ENCODE assay signal across 8 mouse cellular contexts in genomic region chr2:19909900-19910780, GRCm38 (mm10). TPM values are rescaled to one million over a fixed set of nuclear protein-coding genes. Genes with fewer than 3 reads are reported as not detected.
DNase-seq lines count a peak whose midpoint lies in the region; ATAC-seq and TF ChIP-seq lines count a peak whose summit lies in the region.

No protein-coding gene starts in this region.

- TF ChIP-seq CTCF in stomach, postnatal 0 days (IDR thresholded peaks at IDR 0.05; ENCODE audit: low read depth), result no peak

- TF ChIP-seq EP300 in stomach, postnatal 0 days (optimal IDR thresholded peaks at IDR 0.05), result no peak

- no peaks in the 10 kb centered on the region for H3K9me3 ChIP-seq in hindbrain, embryonic 14.5 days (ENCODE audit: control insufficient read depth, low read length)
- no peaks in the 10 kb centered on the region for H3K9me3 ChIP-seq in liver, embryonic 13.5 days (replicated peaks)
- H3K9me3 ChIP-seq in stomach, postnatal 0 days (ENCODE audit: control insufficient read depth, low read length), result no peaks in the 10 kb centered on the region

- no peak overlapping the region for H3K27ac ChIP-seq in hindbrain, embryonic 14.5 days
- no peak overlapping the region for H3K27ac ChIP-seq in liver, embryonic 13.5 days
- H3K27ac ChIP-seq in stomach, postnatal 0 days (replicated peaks), result no peak overlapping the region

- H3K4me2 ChIP-seq in hindbrain, embryonic 14.5 days (replicated peaks), result peak overlapping the region; percentile 99
- H3K4me2 ChIP-seq in liver, embryonic 13.5 days, result peak overlapping the region; percentile 38
- H3K4me2 ChIP-seq in stomach, postnatal 0 days (replicated peaks; ENCODE audit: low read depth), result peak overlapping the region; percentile 61

- peak overlapping the region; percentile 60 for H3K9ac ChIP-seq in hindbrain, embryonic 14.5 days
- H3K9ac ChIP-seq in liver, embryonic 13.5 days, result no peak overlapping the region
- H3K9ac ChIP-seq in stomach, postnatal 0 days (ENCODE audit: low read length), result peak overlapping the region; percentile 43; the same call in 1 of the 2 replicates

- H3K4me3 ChIP-seq in hindbrain, embryonic 14.5 days (replicated peaks; ENCODE audit: low read length), result peak overlapping the region; percentile 68
- H3K4me3 ChIP-seq in liver, embryonic 13.5 days (replicated peaks), result peak overlapping the region; percentile 30; the same call in 1 of the 2 replicates
- peak overlapping the region; percentile 40 for H3K4me3 ChIP-seq in stomach, postnatal 0 days (ENCODE audit: low read depth, low read length)

- H3K36me3 ChIP-seq in hindbrain, embryonic 14.5 days (replicated peaks; ENCODE audit: control insufficient read depth, insufficient read depth), result no peaks in the 10 kb centered on the region
- H3K36me3 ChIP-seq in liver, embryonic 13.5 days, result no peaks in the 10 kb centered on the region
- no peaks in the 10 kb centered on the region for H3K36me3 ChIP-seq in stomach, postnatal 0 days (ENCODE audit: control insufficient read depth, insufficient read depth, low read length)

- WGBS in hindbrain, embryonic 14.5 days, result under 1% methylated on average over 30 of the region's 31 CpGs
- 2% methylated on average over 30 of the region's 31 CpGs for WGBS in liver, embryonic 13.5 days (ENCODE audit: insufficient replicate concordance)
- under 1% methylated on average over 30 of the region's 31 CpGs for WGBS in stomach, postnatal 0 days

- peak; percentile 80 for ATAC-seq in hindbrain, embryonic 14.5 days (ENCODE audit: low FRiP score)
- ATAC-seq in liver, embryonic 13.5 days (ENCODE audit: low read depth), result no peak
- no peak for ATAC-seq in stomach, postnatal 0 days (ENCODE audit: low FRiP score, low TSS enrichment)

- peak; percentile 29 for DNase-seq in kidney, postnatal 10 days
- no peak for DNase-seq in kidney, postnatal 36 days
- DNase-seq in embryo, embryonic 10.5 days (ENCODE audit: low spot score), result peak; percentile 29
- no peak for DNase-seq in hindbrain, embryonic 14.5 days (ENCODE audit: low spot score)
- no peak for DNase-seq in liver, embryonic 13.5 days
- DNase-seq in stomach, postnatal 0 days (ENCODE audit: low spot score), result no peak
- no peak for DNase-seq in thymus, postnatal 0 days (ENCODE audit: low spot score)
- no peak for DNase-seq in spleen, postnatal 14 days (ENCODE audit: low spot score in 2 of 2)

- H3K27me3 ChIP-seq in hindbrain, embryonic 14.5 days (ENCODE audit: control insufficient read depth, insufficient read depth, low read length), result peaks cover 43% of the 10 kb centered on the region
- H3K27me3 ChIP-seq in liver, embryonic 13.5 days, result peaks cover 30% of the 10 kb centered on the region
- no peaks in the 10 kb centered on the region for H3K27me3 ChIP-seq in stomach, postnatal 0 days (ENCODE audit: control insufficient read depth, insufficient read depth, low read length)

- H3K4me1 ChIP-seq in hindbrain, embryonic 14.5 days (replicated peaks; ENCODE audit: control insufficient read depth, insufficient read depth, low read length), result peaks cover 10% of the 10 kb centered on the region; the same call in 1 of the 2 replicates
- no peaks in the 10 kb centered on the region for H3K4me1 ChIP-seq in liver, embryonic 13.5 days (replicated peaks)
- H3K4me1 ChIP-seq in stomach, postnatal 0 days (replicated peaks; ENCODE audit: control insufficient read depth, insufficient read depth), result no peaks in the 10 kb centered on the region

RNA-seq across cellular contexts. Expression of gene Etl4, which starts 0.6 kb away (rescaled TPM):
- polyA plus RNA-seq in hindbrain, embryonic 14.5 days (2014; fragmentation: Nextera tagmentation; extraction: Ambion mirVana), result 5.9 and 6.8 TPM in 2 replicates
- polyA plus RNA-seq in liver, embryonic 13.5 days (2015; fragmentation: Nextera tagmentation; extraction: Ambion mirVana), result 2.7 and 3.6 TPM in 2 replicates
- polyA plus RNA-seq in stomach, postnatal 0 days (2015; fragmentation: Nextera tagmentation; extraction: Ambion mirVana), result 12.4 and 13.8 TPM in 2 replicates
- polyA plus RNA-seq in thymus, postnatal 0 days (2015; fragmentation: Nextera tagmentation; extraction: Ambion mirVana), result 4.9 and 6.0 TPM in 2 replicates

Comparison
In these comparisons a context has a peak if more than half of its experiments do, and no peak if none do; other contexts are left out.
1. DNase-seq: peak in kidney, postnatal 10 days (single experiment) and embryo, embryonic 10.5 days (single experiment); none in kidney, postnatal 36 days (0 of 2), hindbrain, embryonic 14.5 days (single experiment), liver, embryonic 13.5 days (single experiment), stomach, postnatal 0 days (single experiment), thymus, postnatal 0 days (single experiment) and spleen, postnatal 14 days (0 of 2).
2. H3K4me2 ChIP-seq: peak in every context shown above with its lines; median percentile 99 in hindbrain, embryonic 14.5 days; 61 in stomach, postnatal 0 days; 38 in liver, embryonic 13.5 days.
3. Peak in every context shown above with its lines, with median percentiles within 50 percentile points of each other: H3K4me3 ChIP-seq.